Mouse (Mus musculus): ENCODE measurements around the gene Nebl.

The Nebl gene

DNA sequence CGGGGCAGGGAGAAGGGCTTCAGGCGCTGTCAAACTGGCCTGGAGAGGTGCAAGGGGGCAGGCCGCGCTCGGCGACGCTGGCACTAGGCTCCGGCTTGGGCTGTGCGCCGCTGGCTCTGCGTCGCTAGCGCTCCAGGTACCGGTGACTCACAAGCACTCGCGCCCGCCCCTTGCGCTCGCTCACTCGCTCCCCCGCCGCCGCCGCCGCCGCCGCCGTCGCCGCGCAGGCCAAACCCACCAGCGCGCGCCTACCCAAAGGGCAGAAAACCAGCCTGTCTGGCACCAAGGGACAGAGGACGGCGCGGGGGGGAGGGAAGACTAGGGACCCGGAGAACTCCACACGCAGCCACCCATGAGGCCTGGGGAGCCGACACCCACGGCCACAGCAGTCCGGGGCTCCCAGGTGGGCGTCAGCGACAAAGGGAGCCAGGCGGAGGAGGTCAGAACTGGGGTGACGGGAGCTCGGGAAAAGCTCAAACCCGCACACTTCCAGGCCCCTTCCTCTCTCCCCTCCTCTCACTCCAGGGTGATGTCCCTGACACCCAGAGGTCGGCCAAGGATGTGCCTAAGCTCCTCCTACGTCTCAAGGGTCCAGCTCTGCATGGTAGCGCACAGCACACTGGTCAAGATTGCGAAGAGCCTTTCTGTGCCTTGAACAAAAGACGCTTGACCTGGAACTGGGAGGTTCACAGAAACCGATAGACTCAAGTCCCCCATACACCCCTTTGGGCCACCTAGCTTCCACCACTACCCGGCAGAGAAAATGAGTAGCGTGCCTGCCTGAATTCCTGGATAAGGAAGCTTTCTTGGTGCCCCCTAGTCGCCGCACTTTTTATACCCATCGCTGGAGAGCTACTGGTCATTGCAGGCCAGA lies at the start of gene Nebl:
TSS of gene Nebl (minus strand) at position 508 of the 874 bp plus-strand sequence.
- DNase-seq, result peak; percentile 52 to 72

DNA sequence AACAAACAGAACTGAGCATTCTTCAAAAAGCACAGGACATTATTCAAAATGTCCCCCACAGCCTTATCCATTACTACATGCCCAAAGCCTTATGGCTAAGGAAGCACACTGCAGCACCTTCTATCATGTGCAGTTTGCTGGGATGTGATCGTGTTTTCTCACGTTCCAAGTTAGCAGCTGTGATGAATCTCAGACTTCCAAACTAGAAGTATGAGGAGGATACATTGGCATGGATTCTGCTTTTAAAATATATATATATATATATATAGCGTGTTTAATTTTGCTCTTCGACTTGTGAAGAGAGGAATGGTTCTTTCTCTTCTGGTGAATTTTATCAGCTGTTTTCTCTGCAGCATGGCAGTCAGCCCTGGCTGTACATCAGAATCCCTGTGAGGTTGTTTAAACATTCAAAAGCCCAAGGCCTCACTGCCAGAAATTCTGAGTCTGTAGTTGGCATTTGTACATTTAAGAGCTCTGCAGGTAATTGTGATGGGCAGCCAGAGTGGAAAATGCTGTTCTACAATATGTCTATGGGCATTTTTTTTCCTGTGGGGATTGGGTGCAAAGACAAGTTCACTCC lies 39.1 kb upstream of the Nebl start:
- DNase-seq, result peak in 1 of 2 experiments; percentile 7

DNA sequence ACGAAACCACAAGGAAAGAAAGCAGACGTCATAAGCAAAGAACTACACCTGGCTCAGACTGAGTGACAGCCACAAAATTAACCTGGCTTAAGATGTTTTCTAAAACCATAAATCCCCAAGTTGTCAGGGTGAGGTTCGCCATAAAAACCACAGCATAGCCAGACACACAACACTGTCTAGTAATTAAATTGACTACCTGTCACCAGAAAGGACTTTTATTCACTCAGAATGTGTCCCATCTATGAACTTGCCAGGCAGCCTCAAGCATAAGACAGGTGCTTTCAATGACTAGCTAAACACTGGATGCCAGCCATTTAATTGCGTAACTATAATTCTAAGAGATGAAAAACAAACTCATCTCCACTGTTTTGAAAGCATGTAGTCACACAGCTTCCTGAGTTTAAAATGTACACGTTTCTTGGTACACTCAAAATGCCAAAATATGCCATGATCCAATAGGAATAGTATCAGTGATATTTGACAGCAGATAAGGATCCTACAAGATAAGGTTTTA lies 38.0 kb upstream of the Nebl start:
- DNase-seq, result no peak

DNA sequence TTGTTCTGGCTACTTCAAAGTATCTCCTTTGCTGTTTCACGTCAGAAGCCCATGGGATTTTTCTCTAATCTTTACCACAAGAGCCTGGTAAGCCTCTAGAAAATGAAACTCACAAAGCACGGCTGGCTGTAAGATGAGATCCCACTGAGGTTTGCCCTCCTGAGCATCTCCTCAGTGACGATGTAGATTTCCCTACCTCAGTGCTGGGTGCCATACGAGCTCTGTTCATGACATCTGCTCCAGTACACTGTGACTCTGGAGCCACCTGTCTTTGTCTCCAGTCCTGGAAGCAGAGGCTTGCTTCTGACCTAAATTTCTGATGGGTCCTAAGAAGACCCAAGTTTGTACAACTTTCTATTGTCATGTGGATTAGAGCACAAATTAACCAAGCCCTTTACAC lies 25.0 kb upstream of the Nebl start:
- DNase-seq, result no peak

DNA sequence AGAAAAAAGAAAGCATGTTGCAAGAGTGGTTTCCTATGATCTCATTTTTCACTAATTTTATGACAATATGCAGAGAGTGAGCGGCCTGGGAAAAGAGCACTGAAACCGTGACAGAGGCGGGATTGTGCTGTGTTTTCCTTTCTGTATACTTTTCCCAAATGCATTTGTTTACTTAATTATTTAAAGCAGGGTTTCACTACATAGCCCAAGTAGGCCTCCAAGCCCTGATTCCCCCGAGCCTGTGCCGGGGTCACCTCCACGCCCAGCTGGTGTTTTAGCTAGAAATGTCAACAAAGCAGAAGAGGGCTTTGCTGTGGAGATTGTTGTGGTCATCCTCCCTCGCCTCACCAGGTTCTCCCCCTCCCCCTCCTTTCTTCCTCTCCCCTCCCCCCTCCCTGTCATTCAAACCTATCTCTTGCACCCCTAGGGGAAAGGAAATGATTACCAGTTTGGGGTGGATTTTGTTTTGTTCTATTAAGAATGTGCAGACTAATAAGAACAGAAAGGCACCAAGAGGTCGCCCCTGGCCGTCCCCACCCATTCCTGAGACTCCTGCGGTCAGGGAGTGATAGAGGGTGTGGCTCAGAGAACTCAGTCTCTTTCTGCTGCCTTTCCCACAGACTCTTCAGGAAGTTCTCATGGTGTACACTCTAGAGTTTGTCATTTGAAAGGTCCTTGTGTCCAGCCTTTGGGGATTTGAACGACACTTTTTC lies 10.9 kb upstream of the Nebl start:
- DNase-seq, result no peak

DNA sequence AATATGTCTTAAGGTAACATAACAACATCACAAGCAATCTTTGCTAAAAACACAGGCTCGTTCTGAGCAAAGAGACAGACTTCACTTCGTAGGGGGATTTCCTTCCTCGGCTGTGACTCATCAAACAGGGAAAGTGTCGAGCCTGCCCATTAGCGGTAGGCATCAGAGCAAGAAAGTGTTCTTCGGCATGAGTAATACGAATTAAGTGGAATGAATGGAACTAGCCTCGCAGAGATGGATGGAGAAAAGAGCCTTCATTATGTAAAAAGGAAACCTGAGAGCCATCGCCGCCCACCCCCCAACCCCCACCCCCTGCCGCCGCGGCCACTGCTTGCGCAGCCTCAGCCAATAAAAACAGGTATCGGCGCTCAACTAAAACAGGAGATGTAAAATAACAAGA lies 10.3 kb upstream of the Nebl start:
- no peak for DNase-seq

DNA sequence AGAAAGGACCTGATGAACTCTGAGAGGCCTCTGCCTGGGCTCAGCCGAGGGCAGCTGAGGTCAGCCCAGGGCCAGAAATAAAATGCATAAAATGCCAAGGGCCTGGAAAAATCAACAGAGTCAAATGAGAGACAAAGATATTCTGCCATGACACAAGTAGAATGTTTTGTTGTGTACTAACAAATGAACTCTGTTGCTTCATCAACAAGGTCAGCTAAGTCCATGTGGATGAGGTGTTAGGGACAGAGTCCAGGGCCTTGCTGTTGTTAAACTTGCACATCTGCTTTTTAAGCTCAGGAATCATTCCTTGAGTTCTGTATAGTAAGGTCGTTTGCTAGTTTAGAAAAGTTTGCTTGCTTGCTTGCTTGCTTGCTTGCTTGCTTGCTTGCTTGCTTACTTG lies 9.2 kb upstream of the Nebl start:
- no peak for DNase-seq

DNA sequence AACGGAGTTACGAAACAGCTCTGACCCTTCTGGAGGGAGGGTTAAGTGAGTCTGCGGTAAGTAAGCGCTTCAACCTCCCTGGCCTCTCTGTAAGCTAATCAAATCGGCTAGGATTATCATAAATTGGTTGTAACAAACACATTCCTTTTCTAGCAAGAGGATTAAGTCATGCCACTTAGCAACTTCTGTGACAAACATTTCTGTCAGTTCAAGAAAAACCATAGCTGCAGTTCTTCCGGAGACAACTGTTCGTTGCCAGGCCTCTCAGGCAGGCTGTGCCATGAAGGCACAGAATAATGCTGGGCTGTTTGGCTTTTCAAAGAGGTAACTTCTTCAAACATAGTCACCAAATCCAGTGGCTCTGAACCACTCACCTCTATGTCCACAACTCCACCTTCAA lies 946 bp upstream of the Nebl start:
- DNase-seq, result no peak

DNA sequence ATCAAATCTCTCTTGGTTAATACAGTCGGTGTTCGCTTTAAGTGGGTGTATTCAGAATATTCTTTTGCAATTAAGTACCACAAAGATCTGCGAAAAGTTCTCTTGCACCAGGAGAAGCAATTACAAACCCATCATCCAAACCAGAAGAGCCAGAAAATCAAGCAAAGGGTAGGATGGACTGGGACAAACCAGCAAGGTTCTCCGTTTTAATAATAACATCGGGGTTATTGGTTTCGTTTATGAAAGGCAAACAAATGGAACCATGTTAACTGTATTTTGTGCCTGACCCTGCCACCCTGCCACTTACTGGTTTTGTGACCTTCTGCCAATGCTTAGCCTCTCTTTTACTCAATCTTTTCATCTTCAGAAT lies 552 bp upstream of the Nebl start:
- no peak for DNase-seq

DNA sequence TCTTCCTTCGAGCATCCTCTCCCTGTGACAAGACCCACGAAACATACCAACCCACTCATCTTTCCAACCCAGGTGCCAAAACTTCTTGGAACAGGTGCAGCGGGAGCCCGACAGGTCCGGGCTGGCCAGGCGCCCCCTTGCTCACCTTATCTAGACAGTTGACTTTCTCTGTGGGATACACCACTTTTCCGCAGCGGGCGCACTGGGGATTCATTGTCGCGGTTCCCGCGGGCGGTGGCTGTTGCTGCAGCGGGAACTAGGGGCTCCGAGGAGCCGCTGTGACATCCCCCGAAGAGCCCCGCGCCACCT lies 662 bp downstream of the Nebl start:
- DNase-seq, result peak; percentile 46 to 63

DNA sequence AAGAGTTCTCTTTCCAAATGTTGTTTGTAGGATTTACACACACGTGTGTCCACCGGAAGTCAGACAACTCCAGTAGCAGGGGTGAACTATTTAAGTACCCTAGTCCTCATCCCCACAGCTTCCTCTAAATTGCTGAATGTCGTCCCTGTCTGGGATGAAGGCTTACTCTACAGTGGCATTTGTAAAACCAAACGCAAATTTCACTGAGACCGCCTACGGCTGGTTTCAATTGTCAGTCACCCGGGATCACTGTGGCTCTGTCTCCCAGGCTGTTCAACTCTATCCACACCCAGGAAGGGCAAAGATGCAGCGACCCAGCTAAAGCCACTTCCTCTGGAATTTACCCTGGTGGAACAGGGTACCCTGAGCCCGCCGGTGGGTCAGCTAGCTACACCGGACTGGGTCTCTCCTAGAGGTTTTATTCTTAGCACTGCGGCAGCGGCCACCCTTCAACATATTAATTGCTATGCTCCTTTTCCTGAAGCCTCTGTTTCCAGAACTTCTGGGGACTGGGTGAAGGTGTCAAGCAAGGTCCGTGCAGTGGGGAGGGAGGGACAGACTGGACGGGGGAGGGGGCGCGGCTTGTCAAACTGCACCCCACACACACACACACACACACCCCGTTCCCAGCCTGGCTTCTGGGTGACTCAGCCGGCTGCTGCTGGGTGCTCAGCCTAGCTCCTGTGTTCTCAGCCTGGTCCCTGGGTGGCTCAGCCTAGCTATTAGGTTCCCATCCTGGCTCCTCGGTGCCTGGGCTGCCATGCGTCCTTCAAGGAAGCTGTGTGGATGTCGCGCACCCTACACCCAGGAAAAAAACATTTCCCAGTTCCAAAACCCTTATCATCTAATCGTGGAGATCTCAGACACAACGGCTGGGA lies 1.3 kb downstream of the Nebl start:
- peak; percentile 18 to 31 for DNase-seq

DNA sequence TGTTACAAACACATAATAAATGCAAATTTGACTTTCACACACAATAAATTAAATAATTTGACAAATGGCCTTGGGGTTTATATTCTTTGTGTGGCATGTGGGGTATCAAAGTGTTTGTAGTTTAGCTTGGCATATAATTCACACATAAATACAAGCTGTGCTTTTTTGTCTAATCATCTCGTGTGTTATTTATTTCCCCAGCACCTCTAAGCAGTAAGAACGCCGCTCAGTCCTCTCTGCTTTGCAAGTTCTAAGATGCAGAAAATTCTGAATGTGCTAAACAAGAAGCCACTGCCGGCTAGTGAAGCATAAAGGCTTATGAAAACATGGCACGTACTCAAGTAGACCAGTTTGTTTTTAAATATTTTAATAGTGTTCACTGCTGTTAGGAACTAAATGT lies 6.9 kb downstream of the Nebl start:
- DNase-seq, result no peak

DNA sequence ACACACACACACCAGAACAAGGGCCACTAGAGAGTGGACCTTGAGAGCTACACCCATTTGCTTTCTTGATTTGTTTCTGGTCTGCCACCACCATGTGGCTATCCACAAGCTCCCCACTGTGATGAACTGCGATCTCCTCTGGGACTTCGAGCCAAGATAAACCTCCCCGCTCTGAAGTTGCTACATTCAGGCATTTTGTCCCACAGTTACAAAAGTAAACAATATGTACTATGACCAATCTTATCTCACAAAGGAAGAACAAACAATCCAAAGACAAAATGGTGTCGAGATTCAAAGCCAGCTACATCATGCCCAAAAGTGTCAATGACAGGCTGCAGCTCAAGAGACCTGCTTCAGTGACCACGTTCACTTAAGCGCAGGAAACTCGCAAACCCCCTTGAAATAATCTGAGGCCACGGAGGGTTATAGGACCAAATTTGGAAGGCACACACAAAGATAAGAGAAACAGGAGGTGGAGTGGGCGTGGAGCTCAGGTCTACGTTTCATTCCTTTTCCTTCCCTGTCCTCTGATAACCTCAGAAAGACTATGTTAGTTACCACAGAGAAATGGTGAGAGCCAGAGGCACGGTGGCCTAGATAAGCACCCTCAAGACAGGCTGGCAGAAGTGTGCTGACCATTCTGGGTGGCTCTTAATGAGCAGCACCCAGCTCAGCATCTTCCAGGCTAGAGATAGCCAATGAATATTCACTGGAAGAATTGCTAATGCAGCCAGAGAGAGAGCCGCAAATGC lies 7.8 kb downstream of the Nebl start:
- DNase-seq, result no peak

DNA sequence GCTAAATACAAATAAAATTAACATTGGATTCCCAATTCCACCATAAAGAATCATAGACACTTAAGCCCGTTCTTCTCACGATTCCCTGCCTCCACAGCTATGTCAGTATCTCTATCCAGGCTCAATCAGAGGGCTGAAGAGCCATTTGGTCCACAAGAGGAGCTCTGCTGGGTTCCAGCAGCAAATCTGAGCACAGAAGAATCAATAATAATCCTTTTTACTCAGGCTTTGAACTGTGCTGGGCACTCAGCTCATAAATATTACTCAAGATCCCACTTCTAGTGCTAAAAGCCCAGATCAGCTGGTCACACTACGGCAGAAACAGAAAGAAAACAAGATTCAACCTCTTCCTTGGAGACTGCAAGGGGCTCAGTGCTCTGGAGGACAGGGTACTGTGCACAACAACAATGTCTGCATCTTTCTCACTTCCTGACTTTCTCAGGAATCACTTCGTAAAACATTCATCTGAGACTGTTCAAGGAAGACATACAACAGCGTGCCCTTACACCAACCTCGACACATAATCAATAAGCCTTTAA lies 10.0 kb downstream of the Nebl start:
- DNase-seq, result no peak

DNA sequence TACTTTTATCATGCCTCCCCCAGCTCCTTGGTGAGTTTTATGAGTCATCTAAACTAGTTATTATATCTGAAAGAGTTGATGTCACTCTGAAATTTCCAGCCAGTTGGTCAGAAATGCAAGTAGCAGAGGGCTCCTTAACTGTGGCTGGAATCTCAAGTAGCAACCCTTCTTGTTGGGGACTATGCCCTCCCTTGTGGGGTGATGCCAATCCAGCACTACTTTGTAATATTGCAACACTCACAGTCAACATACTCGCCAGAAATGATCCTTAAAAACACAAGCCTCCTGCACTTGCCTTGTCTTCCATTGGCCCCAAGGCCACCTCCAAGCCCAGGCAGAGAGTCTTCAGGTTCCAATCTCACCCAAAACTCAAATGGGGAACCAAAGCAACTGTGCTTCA lies 13.0 kb downstream of the Nebl start:
- DNase-seq, result no peak

DNA sequence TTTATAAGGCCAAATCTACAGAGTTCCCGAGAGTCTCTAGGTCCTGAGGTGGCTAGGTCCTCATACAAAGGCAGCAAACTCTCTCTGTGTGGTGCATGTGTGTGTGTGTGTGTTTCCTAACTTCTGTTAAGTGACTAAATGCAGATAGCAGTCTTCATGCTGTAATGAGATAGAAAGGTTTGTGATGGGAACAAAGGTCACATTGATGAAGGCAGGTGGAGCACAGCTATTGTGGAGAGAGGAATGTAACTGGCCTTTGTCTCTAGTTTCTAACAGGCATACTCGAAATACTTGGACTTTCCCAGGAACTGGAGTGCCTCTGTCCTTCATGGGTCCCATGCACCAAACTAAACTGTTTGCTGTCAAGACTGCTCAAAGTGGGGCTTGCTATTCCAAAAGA lies 14.1 kb downstream of the Nebl start:
- DNase-seq, result no peak

DNA sequence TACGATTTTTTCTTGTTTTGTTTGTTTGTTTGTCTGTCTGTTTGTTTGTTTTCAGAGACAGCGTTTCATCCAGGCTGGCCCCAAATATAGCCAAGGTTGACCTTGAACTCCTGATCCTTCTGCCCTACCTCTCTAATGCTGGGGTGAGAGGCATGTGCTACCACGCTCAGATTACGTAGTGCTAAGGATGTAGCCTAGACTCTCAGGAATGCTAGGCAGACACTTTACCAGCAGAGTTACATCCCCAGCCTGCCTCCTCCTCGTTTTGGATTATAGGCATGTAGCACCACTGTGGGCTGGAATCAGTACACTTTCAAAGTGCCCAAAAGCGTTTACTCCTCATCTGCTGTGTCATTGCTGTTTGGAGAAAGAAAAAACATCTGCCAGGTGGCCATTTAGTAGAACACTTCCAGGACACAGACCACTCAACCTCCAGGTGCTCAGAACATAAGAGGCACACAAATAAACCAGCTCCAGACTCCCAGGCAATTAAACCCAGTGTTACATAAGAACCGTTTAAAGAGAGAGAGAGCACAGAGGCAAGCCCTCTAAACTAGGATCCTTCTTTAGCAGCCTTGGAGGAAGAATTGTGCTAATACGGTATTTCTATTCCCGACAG lies 16.0 kb downstream of the Nebl start:
- DNase-seq, result no peak

DNA sequence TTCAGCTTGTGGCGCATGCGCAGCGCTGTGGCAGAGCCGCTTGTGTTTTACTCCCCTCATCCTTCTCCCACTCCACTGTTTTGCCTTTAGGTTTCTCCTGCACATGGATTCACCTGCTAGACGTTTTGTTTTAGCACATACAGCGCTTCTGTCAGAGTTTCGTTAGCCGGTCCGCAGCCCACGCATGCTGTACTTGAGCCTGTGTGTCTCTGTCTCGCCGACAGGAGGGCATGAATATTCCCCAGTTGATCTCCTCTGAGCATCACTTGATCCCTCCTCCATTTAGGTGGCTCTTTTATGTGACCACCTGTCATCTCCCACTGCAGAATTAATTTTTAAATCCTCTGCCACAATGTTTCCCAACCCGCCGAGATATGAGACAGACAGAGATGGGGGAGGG lies 16.6 kb downstream of the Nebl start:
- no peak for DNase-seq

DNA sequence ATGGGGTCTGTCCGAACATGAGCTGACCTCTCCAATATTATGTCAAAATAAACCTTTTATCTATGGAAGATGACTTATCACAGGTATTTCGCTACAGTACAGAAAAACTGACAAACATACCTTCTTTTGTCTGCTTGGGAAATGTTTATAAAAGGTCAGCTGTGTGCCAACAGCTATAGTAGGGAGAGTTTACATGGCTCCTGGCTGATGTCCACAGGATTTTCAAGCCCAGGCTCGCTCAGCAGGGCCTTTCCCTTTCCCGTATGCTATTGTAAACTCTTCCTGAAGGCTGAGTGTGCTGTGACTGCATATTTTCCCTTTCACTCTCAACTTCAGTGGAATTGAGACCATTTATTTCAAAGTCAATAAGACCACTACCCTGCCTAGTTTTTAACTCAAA lies 17.1 kb downstream of the Nebl start:
- no peak for DNase-seq

DNA sequence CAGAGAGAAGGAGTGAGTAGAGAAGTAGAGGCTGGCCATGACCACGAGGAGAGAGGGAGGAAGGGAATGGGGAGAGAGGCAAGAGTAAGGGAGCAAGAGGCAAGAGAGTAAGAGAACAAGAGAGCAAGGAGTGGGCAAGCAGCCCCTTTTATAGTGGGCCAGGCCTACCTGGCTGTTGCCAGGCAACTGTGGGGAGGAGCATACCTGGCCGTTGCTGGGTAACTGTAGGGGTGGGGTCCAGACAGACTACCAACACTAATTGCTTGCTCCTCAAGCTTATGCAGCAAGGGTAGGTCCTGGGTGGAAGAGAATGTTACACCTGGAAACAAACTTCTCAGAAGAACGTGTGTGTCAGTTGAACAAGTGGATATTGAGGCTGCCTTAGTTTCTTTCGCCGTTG lies 20.0 kb downstream of the Nebl start:
- no peak for DNase-seq

DNA sequence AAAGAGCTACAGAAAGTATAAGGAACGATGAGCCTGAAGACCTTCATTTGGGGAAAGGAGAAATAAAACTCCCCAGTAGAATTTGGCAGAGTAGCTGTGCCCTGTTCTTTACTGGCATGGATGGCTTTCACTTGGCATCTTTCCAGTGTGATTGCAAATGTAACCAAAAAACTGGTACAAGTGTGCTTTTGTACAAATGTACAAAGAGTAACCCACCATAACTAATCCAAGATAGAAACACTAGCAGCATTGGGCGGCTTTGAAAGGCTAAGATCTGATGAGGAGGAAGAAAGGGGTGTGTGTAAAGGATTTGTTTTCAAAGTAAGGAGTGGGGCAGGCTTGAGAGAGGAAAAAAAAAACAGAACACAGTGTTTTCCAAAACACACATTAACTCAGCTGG lies 21.2 kb downstream of the Nebl start:
- DNase-seq, result peak in 1 of 2 experiments; percentile 24

All from cerebellum, postnatal 36 days (tissue).